Mouse (Mus musculus) central nervous system, embryonic 11.5 days (tissue): ENCODE data around the gene AI464131. TPM values are rescaled to one million over a fixed set of nuclear protein-coding genes. Genes with fewer than 3 reads are reported as not detected.

Experiments used
- polyA plus RNA-seq: library from polyadenylated mRNA; depleted of rRNA; stranded (reverse); fragments of >200 nt; gene quantifications from 2 replicates; pipeline ENCODE4 v1.2.3, GENCODE M21; 2012; rRNA removed

AI464131 gene
- polyA plus RNA-seq, result 4.5 and 5.2 TPM in 2 replicates

DNA sequence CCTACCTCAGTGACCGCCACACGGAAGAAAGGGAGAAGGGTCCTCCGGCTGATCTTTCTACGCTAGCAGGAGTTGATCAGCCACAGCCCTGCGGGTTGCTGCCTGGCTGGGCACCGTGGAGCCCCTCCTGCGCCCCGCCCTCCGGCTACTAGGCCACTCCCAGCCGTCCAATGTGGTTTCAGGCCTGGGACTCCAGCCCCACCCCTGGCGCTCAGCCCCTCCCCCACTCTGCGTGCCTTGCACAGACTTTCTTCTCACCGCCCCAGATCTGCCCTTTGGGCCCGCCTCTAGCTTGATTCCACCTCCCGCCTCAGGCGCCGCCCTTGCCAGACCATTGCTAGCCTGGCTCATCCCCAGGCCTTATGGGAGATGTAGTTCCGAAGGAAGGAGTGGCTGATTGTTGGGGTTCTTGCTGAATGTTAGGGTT lies at the start of gene AI464131:
Gene AI464131, minus strand, starts transcription at position 91 of the 427 bp plus-strand sequence.

DNA sequence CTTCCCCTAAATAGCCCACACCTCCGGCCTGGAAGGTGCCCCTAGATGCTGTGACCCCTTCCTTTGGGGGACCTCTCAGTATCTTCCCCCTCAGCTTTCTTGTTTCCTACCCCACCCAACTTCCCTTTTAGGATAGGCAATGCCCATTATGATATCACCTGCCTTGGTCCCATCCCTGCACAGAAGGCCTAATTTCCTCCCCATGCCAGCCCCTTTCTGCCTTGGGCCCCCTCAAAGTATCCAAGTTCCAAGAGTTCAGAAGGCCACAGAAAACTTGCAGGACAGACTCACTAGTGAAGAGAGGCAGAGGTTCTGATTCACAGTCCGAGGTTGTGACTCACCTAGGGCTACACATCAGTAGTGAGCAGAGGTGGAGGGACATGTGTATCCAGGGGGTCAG lies 14.4 kb upstream of the AI464131 start, which contains the start of gene 1110017D15Rik:
Gene 1110017D15Rik, minus strand, starts transcription at position 101 of the 400 bp plus-strand sequence.

DNA sequence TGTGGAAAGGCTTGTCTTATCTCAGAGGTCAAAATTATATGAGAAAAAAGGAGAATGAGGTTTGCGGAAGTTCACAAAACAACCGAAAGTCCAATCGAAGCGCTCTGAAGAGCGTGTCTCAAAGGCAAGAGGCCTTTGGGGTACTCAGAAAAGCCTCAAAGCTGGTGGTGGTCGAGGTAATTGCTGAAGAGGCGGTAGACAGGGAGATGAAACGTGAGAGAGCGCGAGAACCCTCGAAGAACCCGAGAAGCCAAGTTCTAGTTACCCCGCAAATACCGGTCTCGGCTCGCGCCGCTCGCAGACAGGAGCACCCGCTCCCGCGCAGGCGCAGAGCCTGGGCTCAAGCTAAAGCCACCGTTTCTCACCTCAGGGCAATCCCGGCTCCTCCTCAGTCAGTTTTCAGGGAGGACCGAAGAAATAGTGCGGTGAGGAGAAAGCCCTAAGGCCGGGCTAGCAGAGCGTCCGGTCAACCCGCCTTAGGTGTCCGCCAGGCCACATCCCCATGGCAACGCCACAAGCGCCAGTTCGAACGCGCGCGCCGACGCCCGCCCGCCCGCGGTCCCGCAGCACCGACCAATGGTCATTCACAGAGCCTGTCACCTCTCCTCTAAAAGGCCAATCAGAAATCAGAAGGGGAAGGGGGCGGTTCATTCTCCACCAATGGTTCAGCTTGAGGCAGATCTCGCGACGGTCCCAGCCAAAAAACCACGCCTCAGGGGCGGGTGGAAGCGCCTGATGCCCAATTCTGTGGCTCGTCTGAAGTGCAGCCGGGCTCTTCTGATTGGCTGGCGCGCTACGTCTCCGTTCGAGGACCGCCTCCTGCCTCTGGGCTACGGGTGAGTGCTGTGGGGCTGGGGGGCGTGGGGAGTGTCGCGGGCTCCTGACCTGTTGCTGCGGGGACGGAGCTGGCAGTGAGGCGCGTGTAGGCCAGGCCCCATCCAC lies 38.3 kb downstream of the AI464131 start, which contains the start of the genes Kif24 and Nudt2:
Gene Kif24, minus strand, starts transcription at position 543 of the 942 bp plus-strand sequence.
Gene Nudt2, plus strand, starts transcription at position 807 of the 942 bp plus-strand sequence.

Other genes with a start within 250 kb of the AI464131 start
- 62.6 and 90.7 TPM in 2 replicates for gene Ubap2, start 227.9 kb downstream of the AI464131 start, polyA plus RNA-seq
- gene Dcaf12, start 188.2 kb downstream of the AI464131 start, polyA plus RNA-seq, result 34.9 and 40.3 TPM in 2 replicates
- gene Ubap1, start 154.1 kb downstream of the AI464131 start, polyA plus RNA-seq, result 53.2 and 57.1 TPM in 2 replicates
- 10.1 and 10.4 TPM in 2 replicates for gene Kif24, start 38.2 kb downstream of the AI464131 start, polyA plus RNA-seq
- 29.0 and 48.4 TPM in 2 replicates for gene Nudt2, start 37.9 kb downstream of the AI464131 start, polyA plus RNA-seq
- gene 1110017D15Rik, start 14.3 kb upstream of the AI464131 start, polyA plus RNA-seq, result 3.3 and 3.7 TPM in 2 replicates
- 34.1 and 43.0 TPM in 2 replicates for gene Fam219a, start 66.5 kb upstream of the AI464131 start, polyA plus RNA-seq
- 1.7 and 3.9 TPM in 2 replicates for gene Dnaic1, start 66.7 kb upstream of the AI464131 start, polyA plus RNA-seq
- gene Enho, start 137.2 kb upstream of the AI464131 start, polyA plus RNA-seq, result 32.8 and 37.7 TPM in 2 replicates
- 69.6 and 76.5 TPM in 2 replicates for gene Cntfr, start 194.0 kb upstream of the AI464131 start, polyA plus RNA-seq
- gene Il11ra1, start 196.9 kb upstream of the AI464131 start, polyA plus RNA-seq, result 74.6 and 76.8 TPM in 2 replicates
- gene Rpp25l, start 210.5 kb upstream of the AI464131 start, polyA plus RNA-seq, result 58.6 and 86.2 TPM in 2 replicates
- gene Dctn3, start 220.1 kb upstream of the AI464131 start, polyA plus RNA-seq, result 90.0 and 138 TPM in 2 replicates
- gene Arid3c, start 228.1 kb upstream of the AI464131 start, polyA plus RNA-seq, result 0.72 and 1.1 TPM in 2 replicates